Comparison of ENCODE assay signal across 15 mouse cellular contexts in the genomic region with DNA sequence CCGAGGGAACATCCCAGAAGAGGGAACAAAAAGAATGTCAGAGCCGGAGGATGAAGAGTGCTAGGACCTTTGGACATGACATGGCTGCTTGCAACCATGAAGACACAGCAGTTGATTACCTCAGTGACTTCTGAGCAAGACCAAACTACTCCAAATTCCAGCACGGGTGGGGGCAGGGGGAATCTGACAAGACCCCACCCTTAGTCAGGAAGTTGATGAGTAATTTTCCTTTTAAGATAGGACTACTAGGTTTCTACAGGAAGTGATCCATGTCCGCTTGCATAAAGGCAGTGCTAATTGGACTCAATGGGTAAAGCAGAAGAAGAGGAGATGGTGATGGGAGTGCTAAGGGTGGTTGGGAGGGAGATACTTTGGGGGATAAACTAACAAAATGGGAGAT.
"Had no signal": no experiment of that assay in that cellular context is flagged by ENCODE, and none has a peak within 500 bp of the region (broad histone marks: within the 10 kb centered on the region; RNA-seq: fewer than 3 reads in every experiment).

No protein-coding gene starts in this region.

- H3K9me3 ChIP-seq: limb, embryonic 12.5 days; liver, embryonic 13.5 days; midbrain, embryonic 10.5 days; neural tube, embryonic 15.5 days had no signal

- H3K4me1 ChIP-seq: liver, embryonic 13.5 days; neural tube, embryonic 15.5 days had no signal

- ATAC-seq: liver, postnatal 0 days had no signal

- H3K4me2 ChIP-seq: limb, embryonic 12.5 days; liver, embryonic 13.5 days; neural tube, embryonic 15.5 days had no signal

- H3K27ac ChIP-seq: layer of hippocampus, adult 2 months; limb, embryonic 12.5 days; liver, embryonic 13.5 days; midbrain, embryonic 10.5 days; neural tube, embryonic 15.5 days had no signal

- DNase-seq: kidney, adult 9 months; kidney, postnatal 10 days; kidney, postnatal 4 days; liver; liver, embryonic 13.5 days; liver, postnatal 0 days; midbrain, embryonic 14.5 days; right cerebral cortex, adult 18-20 months; right cerebral cortex, postnatal 25 days; thymus, postnatal 14 days had no signal

- H3K4me3 ChIP-seq: layer of hippocampus, adult 2 months; limb, embryonic 12.5 days; liver, embryonic 13.5 days; midbrain, embryonic 10.5 days; myocyte; neural tube, embryonic 15.5 days had no signal

- H3K27me3 ChIP-seq: limb, embryonic 12.5 days; liver, embryonic 13.5 days; neural tube, embryonic 15.5 days had no signal

- H3K9ac ChIP-seq: limb, embryonic 12.5 days; liver, embryonic 13.5 days; liver, postnatal 0 days; neural tube, embryonic 15.5 days had no signal

- H3K36me3 ChIP-seq: liver, embryonic 13.5 days; midbrain, embryonic 10.5 days; neural tube, embryonic 15.5 days had no signal
